Mouse (Mus musculus): ENCODE results near the gene Rab6a. TPM values are rescaled to one million over a fixed set of nuclear protein-coding genes. Genes with fewer than 3 reads are reported as not detected.
A peak's percentile ranks its signal among the peaks of the same experiment; 100 is the strongest.

Rab6a gene
- polyA plus RNA-seq, 1 experiment from 2014 or later = 115 TPM

DNA sequence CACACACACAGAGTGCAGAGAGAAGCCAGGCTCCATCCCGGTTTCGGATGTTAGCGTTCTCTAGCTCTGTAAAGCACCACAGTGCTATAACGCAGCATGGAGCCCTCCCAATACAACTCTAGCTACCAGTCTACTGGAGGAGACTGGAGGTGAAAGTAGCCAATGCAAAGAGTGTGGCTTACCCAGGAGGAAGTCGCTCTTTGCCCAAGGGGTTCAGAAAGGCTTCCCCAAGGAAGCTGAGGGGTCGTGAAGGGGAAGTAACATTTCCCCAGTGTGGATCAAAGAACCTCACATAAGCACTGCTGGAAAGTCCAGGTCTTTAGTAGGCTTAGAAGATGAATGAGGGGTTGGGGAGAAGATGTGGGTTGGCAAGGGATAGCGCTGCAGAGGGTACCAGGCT is 54.1 kb downstream of the Rab6a start:
- Histone ChIP-seq H3K9ac (ENCODE audit: low read depth, low read length) (no peak overlapping the region), H3K4me1 (ENCODE audit: control insufficient read depth, insufficient read depth, low read length) (peaks cover 13% of the 10 kb centered on the region; the same call in 1 of the 2 replicates), H3K27ac (ENCODE audit: low read depth, low read length) (no peak overlapping the region), H3K36me3 (ENCODE audit: control insufficient read depth, insufficient read depth, low read length) (no peaks in the 10 kb centered on the region), H3K4me2 (no peak overlapping the region), H3K4me3 (ENCODE audit: low read depth, low read length) (no peak overlapping the region), H3K27me3 (ENCODE audit: control insufficient read depth, insufficient read depth, low read length) (no peaks in the 10 kb centered on the region), H3K9me3 (replicated peaks; ENCODE audit: control insufficient read depth, low read length) (no peaks in the 10 kb centered on the region)
- 75% methylated on average over 7 of the region's 7 CpGs for WGBS (ENCODE audit: insufficient replicate concordance)
- ATAC-seq (replicated peaks; ENCODE audit: insufficient number of reproducible peaks, low FRiP score, low TSS enrichment) = no peak

DNA sequence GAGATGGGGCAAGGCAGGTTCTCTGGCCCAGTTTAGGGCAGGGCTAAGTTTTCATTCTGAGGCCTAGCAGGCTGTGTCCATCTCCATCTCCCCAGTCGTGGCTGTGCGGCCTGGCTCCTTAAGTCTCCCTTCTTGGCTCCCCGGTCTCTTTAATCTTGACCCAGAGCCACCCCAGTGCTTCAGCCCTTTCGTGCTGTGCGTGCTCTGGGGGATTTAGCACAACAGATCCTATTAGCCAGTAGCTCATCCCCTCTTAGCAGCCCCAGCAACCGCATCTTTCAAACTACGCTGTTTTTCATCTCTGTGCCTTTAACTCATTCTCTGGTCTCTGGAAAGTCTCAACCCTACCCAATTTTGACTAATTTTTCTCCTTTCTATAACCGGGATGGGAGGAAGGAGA is 55.0 kb downstream of the Rab6a start, which contains the start of gene Plekhb1:
Plekhb1 (minus strand) TSS at position 184 of the 400 bp plus-strand sequence.
- no peak within 1 kb of the TSS for H3K9ac ChIP-seq (ENCODE audit: low read depth, low read length)
- H3K27ac ChIP-seq (ENCODE audit: low read depth, low read length) = no peak within 1 kb of the TSS
- peak within 1 kb of the TSS; percentile 39 for H3K4me2 ChIP-seq
- WGBS (ENCODE audit: insufficient replicate concordance) = 68% methylated on average over 8 of the region's 8 CpGs
- H3K4me3 ChIP-seq (ENCODE audit: low read depth, low read length) = no peak within 1 kb of the TSS
- no peaks in the 10 kb centered on the region for H3K27me3 ChIP-seq (ENCODE audit: control insufficient read depth, insufficient read depth, low read length)
- no peaks in the 10 kb centered on the region for H3K9me3 ChIP-seq (replicated peaks; ENCODE audit: control insufficient read depth, low read length)
- ATAC-seq (replicated peaks; ENCODE audit: insufficient number of reproducible peaks, low FRiP score, low TSS enrichment) = no peak
- no peaks in the 10 kb centered on the region for H3K36me3 ChIP-seq (ENCODE audit: control insufficient read depth, insufficient read depth, low read length)
- H3K4me1 ChIP-seq (ENCODE audit: control insufficient read depth, insufficient read depth, low read length) = peaks cover 13% of the 10 kb centered on the region; the same call in 1 of the 2 replicates

DNA sequence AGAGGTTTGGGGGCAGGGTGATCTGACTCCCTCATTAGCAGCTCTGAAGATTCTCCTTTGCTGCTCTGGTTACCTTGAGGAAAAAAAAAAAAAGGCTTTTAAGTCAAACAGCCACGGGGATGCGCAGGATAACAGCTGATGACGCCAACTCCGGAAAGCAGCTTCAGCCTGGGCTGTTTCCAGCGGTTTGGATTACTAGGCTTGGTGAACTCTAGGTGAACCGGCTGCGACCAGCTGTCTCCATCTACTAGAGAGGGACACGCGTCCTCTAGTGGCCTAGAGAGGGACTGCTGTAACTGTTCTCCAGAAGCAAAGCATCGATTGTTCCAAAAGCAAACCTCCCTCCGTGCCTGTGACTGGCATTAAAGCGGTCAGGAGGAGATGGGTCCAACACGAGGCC is 56.0 kb downstream of the Rab6a start:
- ATAC-seq (replicated peaks; ENCODE audit: insufficient number of reproducible peaks, low FRiP score, low TSS enrichment) = peak; percentile 78; the same call in 1 of the 2 replicates
- Histone ChIP-seq H3K36me3 (ENCODE audit: control insufficient read depth, insufficient read depth, low read length) (no peaks in the 10 kb centered on the region), H3K9ac (ENCODE audit: low read depth, low read length) (no peak overlapping the region), H3K4me2 (peak overlapping the region; percentile 39), H3K4me3 (ENCODE audit: low read depth, low read length) (no peak overlapping the region), H3K4me1 (ENCODE audit: control insufficient read depth, insufficient read depth, low read length) (peaks cover 13% of the 10 kb centered on the region; the same call in 1 of the 2 replicates), H3K9me3 (replicated peaks; ENCODE audit: control insufficient read depth, low read length) (no peaks in the 10 kb centered on the region), H3K27ac (ENCODE audit: low read depth, low read length) (no peak overlapping the region), H3K27me3 (ENCODE audit: control insufficient read depth, insufficient read depth, low read length) (no peaks in the 10 kb centered on the region)
- 2% methylated on average over 13 of the region's 13 CpGs for WGBS (ENCODE audit: insufficient replicate concordance)

DNA sequence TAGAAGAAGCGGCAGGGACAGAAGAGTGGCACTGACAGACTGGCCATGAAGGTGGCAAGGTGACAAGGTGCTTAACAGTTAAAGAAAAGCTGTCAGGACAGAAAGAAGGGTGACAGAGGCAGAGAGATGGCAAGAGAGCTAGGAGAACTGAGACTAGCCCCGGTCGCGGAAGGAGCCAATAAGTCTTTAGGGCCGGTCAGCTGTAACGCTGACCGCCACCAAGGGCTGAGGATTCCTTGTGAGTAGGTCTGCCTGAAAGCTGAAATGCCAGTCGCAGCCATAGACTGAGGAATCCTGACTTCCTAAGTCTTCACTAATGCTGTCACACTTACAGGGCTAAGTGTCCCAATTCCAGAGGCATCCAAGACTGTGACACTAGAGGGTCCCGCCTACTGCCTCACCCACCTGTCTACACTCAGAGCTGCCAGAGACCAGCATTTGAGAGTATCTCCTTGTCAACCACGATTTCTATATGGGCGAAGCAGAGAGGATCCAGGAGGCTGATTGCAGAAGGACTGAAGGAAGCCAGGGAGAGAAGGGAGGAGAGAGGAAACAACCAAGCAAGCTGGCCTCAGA is 56.6 kb downstream of the Rab6a start:
- Histone ChIP-seq H3K9me3 (replicated peaks; ENCODE audit: control insufficient read depth, low read length) (no peaks in the 10 kb centered on the region), H3K27ac (ENCODE audit: low read depth, low read length) (no peak overlapping the region), H3K27me3 (ENCODE audit: control insufficient read depth, insufficient read depth, low read length) (no peaks in the 10 kb centered on the region), H3K36me3 (ENCODE audit: control insufficient read depth, insufficient read depth, low read length) (no peaks in the 10 kb centered on the region), H3K4me1 (ENCODE audit: control insufficient read depth, insufficient read depth, low read length) (peaks cover 10% of the 10 kb centered on the region; the same call in 1 of the 2 replicates), H3K4me2 (peak overlapping the region; percentile 39), H3K9ac (ENCODE audit: low read depth, low read length) (no peak overlapping the region), H3K4me3 (ENCODE audit: low read depth, low read length) (no peak overlapping the region)
- WGBS (ENCODE audit: insufficient replicate concordance) = 50% methylated on average over 11 of the region's 11 CpGs
- no peak for ATAC-seq (replicated peaks; ENCODE audit: insufficient number of reproducible peaks, low FRiP score, low TSS enrichment)

DNA sequence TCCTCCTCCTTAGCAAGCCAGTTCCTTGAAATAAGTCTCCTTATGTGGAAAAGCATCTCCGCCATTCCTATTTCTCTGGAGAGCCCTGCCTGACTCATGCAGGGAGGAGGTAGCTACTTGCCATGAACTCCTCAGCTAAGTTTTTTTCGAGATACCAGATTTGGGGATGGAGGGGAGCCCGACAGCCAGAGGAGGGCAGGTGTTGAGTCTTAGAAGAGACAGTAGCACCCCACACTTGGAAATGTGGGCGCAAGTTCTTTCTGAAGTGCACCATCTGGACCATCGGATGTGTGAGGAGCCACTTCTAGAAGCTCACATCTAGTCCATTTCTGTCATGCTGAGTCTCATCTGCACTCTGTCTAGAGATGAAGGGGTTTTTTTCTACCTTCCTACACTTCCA is 63.4 kb downstream of the Rab6a start:
- 83% methylated on average over 5 of the region's 5 CpGs for WGBS (ENCODE audit: insufficient replicate concordance)
- Histone ChIP-seq H3K27me3 (ENCODE audit: control insufficient read depth, insufficient read depth, low read length) (no peaks in the 10 kb centered on the region), H3K4me2 (no peak overlapping the region), H3K27ac (ENCODE audit: low read depth, low read length) (no peak overlapping the region), H3K4me1 (ENCODE audit: control insufficient read depth, insufficient read depth, low read length) (no peaks in the 10 kb centered on the region), H3K4me3 (ENCODE audit: low read depth, low read length) (no peak overlapping the region), H3K36me3 (ENCODE audit: control insufficient read depth, insufficient read depth, low read length) (no peaks in the 10 kb centered on the region), H3K9ac (ENCODE audit: low read depth, low read length) (no peak overlapping the region), H3K9me3 (replicated peaks; ENCODE audit: control insufficient read depth, low read length) (no peaks in the 10 kb centered on the region)
- no peak for ATAC-seq (replicated peaks; ENCODE audit: insufficient number of reproducible peaks, low FRiP score, low TSS enrichment)

DNA sequence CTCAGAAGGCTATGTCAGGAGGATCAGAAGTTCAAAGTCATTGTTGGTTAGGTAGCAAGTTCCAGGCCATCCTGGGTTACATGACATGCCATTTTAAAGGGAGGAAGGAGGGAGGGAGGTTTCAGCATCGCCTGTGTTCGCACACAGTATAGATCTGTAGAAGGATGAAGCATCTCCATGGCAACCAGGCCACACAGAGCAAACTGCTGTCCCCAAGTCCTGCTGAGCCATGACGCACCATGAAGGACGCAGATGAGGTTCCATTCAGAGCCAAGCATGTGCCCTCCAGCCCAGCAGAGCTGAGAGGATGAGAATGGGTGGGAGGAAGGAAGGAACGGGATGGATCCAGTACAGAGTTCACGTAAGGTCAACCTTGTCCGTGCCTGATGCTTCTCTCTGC is 66.2 kb downstream of the Rab6a start:
- no peaks in the 10 kb centered on the region for H3K36me3 ChIP-seq (ENCODE audit: control insufficient read depth, insufficient read depth, low read length)

DNA sequence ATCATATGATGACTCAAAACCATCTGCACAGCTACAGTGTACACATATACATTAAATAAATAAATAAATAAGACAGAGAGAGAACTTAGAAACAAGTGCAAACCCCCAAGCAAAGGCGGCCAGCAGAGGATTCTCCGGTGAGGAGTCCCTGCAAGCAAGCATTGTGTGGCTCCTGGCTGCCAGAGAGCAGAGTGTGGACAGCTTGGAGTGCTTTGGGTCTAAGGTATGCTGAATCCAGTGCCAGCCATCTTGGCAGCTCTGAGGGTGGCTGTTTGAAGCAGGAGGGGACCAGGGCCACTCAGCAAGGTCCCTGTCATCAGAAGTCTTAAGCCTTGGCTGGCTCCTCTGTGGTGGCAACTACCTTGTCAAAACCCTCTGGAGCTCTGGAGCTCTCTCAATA is 67.7 kb downstream of the Rab6a start:
- H3K27me3 ChIP-seq (ENCODE audit: control insufficient read depth, insufficient read depth, low read length) = no peaks in the 10 kb centered on the region
- 60% methylated on average over 2 of the region's 2 CpGs for whole genome bisulfite sequencing (ENCODE audit: insufficient replicate concordance)
- H3K27ac ChIP-seq (ENCODE audit: low read depth, low read length) = no peak overlapping the region
- H3K4me2 ChIP-seq = no peak overlapping the region
- H3K36me3 ChIP-seq (ENCODE audit: control insufficient read depth, insufficient read depth, low read length) = no peaks in the 10 kb centered on the region
- no peak for ATAC-seq (replicated peaks; ENCODE audit: insufficient number of reproducible peaks, low FRiP score, low TSS enrichment)
- H3K4me1 ChIP-seq (ENCODE audit: control insufficient read depth, insufficient read depth, low read length) = no peaks in the 10 kb centered on the region
- no peak overlapping the region for H3K9ac ChIP-seq (ENCODE audit: low read depth, low read length)
- no peak overlapping the region for H3K4me3 ChIP-seq (ENCODE audit: low read depth, low read length)
- H3K9me3 ChIP-seq (replicated peaks; ENCODE audit: control insufficient read depth, low read length) = no peaks in the 10 kb centered on the region

More for the DNA sequence above, 66.2 kb downstream of the Rab6a start:
- no peaks in the 10 kb centered on the region for H3K4me1 ChIP-seq (ENCODE audit: control insufficient read depth, insufficient read depth, low read length)
- no peak overlapping the region for H3K4me2 ChIP-seq
- no peak overlapping the region for H3K27ac ChIP-seq (ENCODE audit: low read depth, low read length)
- no peak for ATAC-seq (replicated peaks; ENCODE audit: insufficient number of reproducible peaks, low FRiP score, low TSS enrichment)
- H3K27me3 ChIP-seq (ENCODE audit: control insufficient read depth, insufficient read depth, low read length) = no peaks in the 10 kb centered on the region
- H3K9ac ChIP-seq (ENCODE audit: low read depth, low read length) = no peak overlapping the region
- no peak overlapping the region for H3K4me3 ChIP-seq (ENCODE audit: low read depth, low read length)
- H3K9me3 ChIP-seq (replicated peaks; ENCODE audit: control insufficient read depth, low read length) = no peaks in the 10 kb centered on the region
- WGBS (ENCODE audit: insufficient replicate concordance) = 77% methylated on average over 7 of the region's 7 CpGs

DNA sequence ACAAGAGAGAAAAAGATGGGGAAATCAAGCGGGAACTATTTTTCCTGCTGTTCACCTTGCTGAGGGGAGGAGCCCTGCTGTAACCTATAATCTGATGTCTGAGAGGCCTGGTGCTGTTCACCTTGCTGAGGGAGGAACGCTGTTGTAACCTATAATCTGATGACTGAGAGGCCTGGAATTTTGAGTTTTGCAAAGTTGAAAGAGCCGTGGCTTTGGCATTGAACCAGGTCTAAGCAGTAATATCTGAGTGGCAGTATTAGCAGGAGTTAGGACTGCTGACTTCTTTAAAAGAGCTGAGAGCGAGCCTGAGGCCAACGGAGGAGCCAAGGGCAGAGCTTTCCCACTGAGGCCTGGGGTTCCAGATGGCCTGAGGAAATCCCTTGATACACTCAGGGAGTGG is 70.8 kb downstream of the Rab6a start:
- Histone ChIP-seq H3K4me1 (ENCODE audit: control insufficient read depth, insufficient read depth, low read length) (no peaks in the 10 kb centered on the region), H3K27ac (ENCODE audit: low read depth, low read length) (no peak overlapping the region), H3K9me3 (replicated peaks; ENCODE audit: control insufficient read depth, low read length) (no peaks in the 10 kb centered on the region), H3K4me2 (no peak overlapping the region), H3K4me3 (ENCODE audit: low read depth, low read length) (no peak overlapping the region), H3K27me3 (ENCODE audit: control insufficient read depth, insufficient read depth, low read length) (no peaks in the 10 kb centered on the region), H3K9ac (ENCODE audit: low read depth, low read length) (no peak overlapping the region), H3K36me3 (ENCODE audit: control insufficient read depth, insufficient read depth, low read length) (no peaks in the 10 kb centered on the region)
- ATAC-seq (replicated peaks; ENCODE audit: insufficient number of reproducible peaks, low FRiP score, low TSS enrichment) = no peak
- 82% methylated on average over 5 of the region's 5 CpGs for WGBS (ENCODE audit: insufficient replicate concordance)

All from heart, embryonic 11.5 days (tissue).